Mouse (Mus musculus): Measurements from ENCODE around the gene Lpp.

GRCm38 (mm10) chr16:24951909-24952308, 558.6 kb downstream of the Lpp start:
- TF ChIP-seq GATA1 (IDR thresholded peaks at IDR 0.05; ENCODE audit: borderline replicate concordance, low read length) = no peak
- TF ChIP-seq CTCF (IDR thresholded peaks at IDR 0.05; ENCODE audit: low read depth, low read length) = no peak
- TF ChIP-seq TAL1 (conservative IDR thresholded peaks at IDR 0.05; ENCODE audit: low read depth, low read length) = no peak
